Mouse (Mus musculus): Measurements from ENCODE around the gene Zfp119b.

The Zfp119b gene

DNA sequence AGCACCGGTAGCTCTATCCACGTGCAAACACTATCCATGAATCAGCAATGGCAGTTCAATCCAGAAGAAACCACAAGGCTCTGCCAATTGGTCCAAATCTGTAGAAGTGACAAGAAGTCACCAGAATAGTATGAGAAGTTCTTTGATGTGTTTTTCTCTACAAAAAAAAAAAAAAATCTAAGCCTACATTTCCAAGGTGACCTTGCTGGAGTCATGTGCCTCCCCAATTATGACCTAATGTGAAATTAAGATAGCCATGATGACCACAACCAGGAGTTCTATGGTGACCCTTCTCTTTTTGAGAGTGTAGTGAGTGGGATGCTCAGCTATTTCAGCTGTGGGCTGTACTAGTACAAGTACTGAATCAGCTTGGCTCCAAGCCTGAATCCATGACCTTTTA is at the start of gene Zfp119b:
Gene Zfp119b (minus strand): TSS at position 101 of the 400 bp plus-strand sequence.
- in situ Hi-C loops (cut with MboI; ENCODE audit: low sequenced_read_pairs), result no loop called here

DNA sequence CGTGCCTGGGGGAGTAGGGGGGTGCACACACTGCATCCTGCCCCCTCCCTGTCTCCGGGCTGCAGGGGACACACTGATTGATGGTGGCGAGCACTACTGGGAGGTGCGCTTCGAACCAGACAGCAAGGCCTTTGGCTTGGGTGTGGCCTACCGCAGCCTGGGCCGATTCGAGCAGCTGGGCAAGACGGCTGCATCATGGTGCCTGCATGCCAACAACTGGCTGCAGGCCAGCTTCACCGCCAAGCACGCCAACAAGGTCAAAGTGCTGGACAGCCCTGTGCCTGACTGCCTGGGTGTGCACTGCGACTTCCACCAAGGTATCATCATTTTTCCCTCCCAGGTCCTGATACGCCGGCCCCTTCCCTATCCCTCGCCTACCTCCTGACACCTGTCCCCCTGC is 46.7 kb upstream of the Zfp119b start:
- in situ Hi-C loops (cut with MboI; ENCODE audit: low sequenced_read_pairs), result no loop called here

DNA sequence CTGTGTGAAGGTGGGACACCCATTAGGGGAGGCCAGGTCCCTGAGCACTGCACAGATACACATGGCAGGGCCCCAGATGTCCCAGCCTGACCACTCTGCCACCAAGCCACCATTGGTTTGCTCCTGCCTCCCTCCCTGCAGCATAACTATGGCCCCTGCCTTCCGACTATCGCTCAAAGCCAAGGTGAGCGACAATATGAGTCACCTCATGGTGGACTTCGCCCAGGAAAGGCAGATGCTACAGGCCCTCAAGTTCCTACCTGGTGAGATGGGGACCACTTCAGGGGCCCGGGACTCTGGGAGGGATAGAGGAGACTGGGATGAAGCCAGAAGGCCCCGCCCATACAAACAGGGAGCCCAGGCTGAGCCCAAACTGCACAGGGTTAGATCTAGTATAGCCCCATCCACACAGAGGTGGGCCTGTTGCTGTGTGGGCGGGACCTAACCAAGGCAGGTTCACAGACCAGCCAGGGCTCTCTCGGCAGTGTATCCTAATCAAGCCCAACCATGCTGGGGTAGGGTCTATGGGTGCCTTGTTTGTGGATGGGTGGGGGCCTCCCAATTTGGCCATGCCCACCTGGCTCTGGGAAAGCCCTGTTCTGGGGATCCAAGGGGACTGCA is 41.1 kb upstream of the Zfp119b start:
- in situ Hi-C loops (cut with MboI; ENCODE audit: low sequenced_read_pairs), result no loop called here

- in situ Hi-C loops (cut with MboI; ENCODE audit: low sequenced_read_pairs), result no loop called here
Measured at GRCm38 (mm10) chr17:55986030-55986961, 37.0 kb upstream of the Zfp119b start, which contains the start of gene Fsd1. Fsd1 (plus strand) TSS chr17:55986509.

DNA sequence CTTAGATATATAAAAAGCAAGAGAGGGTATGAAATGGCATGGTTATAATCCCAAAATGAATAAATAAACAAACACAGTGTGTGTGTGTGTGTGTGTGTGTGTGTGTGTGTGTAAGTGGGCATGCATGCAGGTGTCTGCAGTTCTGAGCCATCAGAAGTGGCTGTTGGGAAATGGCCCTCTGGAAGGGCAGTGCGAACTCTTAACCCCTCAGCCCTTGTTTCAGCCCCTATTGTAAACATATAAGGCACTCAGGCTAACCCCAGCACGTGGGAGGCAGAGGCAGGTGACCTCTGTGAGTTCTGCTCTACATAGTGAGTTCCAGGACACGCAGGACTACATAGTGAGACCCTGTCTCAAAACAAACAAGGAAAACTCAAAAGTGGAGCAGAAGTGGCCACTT is 28.0 kb upstream of the Zfp119b start:
- in situ Hi-C loops (cut with MboI; ENCODE audit: low sequenced_read_pairs), result no loop called here

DNA sequence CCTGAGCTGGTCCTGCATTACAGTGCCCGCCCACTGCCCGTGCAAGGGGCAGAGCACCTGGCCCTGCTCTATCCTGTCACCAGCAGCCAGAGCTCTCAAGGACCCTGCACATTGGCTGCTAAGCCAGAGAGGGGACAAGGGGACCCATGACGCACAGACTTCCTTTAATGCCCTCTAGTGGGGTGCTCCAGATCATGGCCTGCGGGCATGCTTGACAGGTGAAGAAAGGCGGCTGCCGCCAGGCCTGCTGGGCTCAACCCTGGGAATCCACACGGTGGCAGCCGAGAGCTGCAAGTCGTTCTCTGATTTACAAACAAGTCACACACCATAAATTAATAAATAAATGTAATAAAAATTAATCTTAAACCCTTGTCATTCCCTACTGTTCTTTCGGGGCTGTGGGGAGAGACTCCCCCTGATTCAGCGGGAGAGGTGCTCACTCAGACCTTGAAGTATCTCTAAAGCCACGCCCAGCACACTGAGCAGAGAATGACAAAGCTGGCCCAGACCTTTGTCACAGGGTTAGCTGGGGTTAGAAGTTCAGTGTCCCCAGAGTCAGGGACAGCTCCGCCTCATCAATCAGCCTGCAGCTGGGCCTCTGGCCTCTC is 27.1 kb upstream of the Zfp119b start:
- in situ Hi-C loops (cut with MboI; ENCODE audit: low sequenced_read_pairs), result no loop called here

DNA sequence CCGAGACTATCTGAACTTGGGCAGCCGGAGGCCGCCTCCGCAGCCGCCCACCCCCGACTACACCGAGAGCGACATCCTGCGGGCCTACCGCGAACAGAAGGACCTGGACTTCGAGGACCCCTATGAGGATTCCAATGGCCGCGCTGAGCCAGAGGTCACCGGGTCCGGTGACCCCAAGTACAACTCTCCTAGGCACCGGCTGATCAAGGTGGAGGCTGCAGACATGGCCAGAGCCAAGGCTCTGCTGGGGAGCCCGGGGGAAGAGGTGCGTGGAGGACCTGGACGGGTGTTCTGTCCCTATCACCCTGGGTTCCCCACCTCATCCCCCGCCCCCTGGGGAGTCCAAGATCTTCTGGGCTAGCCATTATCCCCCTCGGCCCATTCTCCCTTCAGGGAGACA is 22.2 kb upstream of the Zfp119b start:
- in situ Hi-C loops (cut with MboI; ENCODE audit: low sequenced_read_pairs), result no loop called here

DNA sequence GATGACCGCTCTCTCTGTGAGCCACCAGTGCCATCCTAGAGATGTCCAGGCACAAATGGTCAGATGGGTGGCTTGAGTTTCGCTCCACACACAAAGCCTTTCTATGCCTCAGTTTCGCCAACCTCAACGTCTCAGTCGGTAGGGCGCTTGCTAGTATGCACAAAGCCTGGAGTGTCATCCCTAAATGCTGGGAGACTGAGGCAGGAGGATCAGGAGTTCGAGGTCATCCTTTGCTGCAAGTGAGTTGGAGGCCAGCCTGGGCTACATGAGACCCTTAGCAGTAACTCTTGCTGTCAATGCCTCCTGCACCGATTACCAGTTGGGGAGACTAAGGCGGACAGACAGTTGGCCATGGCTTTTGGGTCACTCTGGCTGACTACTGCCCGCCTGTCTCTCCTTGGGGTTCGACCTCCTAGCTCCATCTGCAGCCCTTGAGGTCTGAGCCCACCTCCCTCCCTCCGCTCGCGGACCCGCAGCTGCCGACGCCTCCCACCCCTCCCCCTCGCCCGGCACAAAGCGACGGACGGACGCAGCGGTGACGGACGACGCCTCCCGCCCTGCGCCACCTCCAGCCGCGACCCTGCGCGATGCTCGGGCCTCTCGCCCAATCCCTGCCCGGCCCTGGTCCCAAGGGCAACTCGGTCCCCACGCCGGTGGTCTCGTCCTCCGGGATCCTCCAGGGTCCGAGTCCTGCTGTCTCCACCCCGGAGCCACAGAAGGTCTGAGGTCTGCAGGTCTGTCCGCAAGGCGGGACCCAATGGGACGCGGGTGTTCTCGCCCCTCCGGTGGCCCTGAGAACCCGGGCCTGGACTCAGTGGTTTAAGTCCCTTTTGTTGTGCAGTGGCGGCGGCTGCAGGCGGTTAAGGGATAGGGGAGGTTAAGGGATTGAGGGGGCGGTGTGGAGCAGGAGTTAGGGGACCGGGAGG is 20.9 kb upstream of the Zfp119b start, which contains the start of gene Shd:
Gene Shd (plus strand): TSS at position 502 of the 926 bp plus-strand sequence.
- in situ Hi-C loops (cut with MboI; ENCODE audit: low sequenced_read_pairs), result no loop called here

GRCm38 (mm10) chr17:55969560-55969959 is 20.3 kb upstream of the Zfp119b start:
- in situ Hi-C loops (cut with MboI; ENCODE audit: low sequenced_read_pairs), result no loop called here

DNA sequence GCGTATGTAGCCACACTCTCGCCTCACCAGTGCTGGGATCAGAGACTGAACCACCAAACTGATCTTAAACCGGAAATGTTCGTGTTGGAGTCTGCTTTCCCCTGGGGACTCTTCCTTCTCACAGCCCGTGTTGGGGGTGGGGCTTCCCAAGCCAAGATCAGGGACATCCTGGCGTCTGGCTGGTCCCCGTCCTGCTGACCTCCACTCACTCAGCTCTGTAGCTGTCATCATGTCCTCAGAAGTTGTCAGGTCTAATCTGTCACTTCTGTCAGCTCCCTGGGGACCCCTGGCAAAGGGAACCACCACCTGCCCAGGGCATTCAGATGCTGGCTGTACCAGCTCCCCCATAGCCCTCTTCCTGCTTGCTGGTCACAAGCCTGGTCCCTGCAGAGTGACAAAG is 18.9 kb upstream of the Zfp119b start:
- in situ Hi-C loops (cut with MboI; ENCODE audit: low sequenced_read_pairs), result no loop called here

- in situ Hi-C loops (cut with MboI; ENCODE audit: low sequenced_read_pairs), result no loop called here
Measured at GRCm38 (mm10) chr17:55967186-55967585, 17.9 kb upstream of the Zfp119b start.

DNA sequence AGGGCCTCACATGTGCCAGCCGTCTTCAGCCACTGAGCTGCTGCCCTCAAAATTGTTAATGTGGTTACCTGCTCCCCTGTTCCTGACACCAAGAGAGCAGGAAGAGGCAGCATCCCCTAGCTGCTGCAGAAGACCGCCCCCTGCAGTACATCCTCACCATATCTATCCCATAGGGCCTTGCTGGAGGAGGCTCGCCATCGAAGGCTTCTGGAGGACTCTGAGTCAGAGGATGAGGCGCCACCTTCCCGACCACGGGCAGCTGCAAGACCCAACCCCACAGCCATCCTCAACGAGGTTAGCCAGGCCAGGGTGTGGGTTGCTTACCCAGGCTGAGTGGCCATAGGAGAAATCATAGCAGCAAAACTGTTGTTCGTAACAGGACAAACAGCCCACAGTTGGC is 15.7 kb upstream of the Zfp119b start:
- in situ Hi-C loops (cut with MboI; ENCODE audit: low sequenced_read_pairs), result no loop called here

GRCm38 (mm10) chr17:55964496-55964895 is 15.2 kb upstream of the Zfp119b start:
- in situ Hi-C loops (cut with MboI; ENCODE audit: low sequenced_read_pairs), result no loop called here

- in situ Hi-C loops (cut with MboI; ENCODE audit: low sequenced_read_pairs), result no loop called here
Measured at GRCm38 (mm10) chr17:55963171-55963570, 13.9 kb upstream of the Zfp119b start.

DNA sequence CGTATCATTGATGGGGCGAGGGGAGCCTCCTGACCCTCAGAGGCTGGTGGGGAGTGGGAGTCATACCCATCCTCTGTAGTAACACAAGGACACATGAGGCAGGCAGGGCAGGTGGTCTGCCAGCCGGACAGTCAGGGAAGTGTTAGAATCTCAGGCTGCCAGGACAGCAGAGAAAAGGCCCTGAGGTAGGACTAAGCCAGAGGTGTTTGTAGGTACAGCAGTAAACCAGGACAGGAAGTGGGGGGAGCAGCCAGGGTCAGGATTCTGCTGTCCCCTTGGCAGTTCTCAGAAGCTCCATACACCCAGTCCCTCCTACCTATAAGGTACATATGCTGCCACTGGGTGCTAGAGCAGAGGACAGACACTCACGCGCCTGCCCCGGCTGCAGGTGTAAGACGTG is 12.3 kb upstream of the Zfp119b start:
- in situ Hi-C loops (cut with MboI; ENCODE audit: low sequenced_read_pairs), result no loop called here

DNA sequence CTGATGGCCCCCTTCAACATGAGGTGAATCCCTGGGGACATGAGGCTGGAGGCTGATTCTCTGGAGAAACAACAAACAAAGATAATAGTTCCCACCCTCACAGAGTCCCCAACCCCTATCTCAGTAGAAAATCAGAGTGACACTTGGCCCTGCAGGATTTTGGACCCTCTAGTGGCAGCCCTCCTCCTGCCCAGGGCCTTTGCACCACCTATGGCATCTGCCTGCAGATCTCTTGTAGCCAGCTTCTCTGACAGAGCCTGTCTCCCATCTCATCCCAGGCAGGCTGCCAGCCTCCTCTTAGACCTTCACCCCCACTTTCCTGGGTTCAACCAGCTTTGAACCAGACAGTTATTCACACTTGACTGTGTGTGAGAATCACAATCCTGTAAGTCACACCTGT is 11.5 kb upstream of the Zfp119b start:
- in situ Hi-C loops (cut with MboI; ENCODE audit: low sequenced_read_pairs), result no loop called here

DNA sequence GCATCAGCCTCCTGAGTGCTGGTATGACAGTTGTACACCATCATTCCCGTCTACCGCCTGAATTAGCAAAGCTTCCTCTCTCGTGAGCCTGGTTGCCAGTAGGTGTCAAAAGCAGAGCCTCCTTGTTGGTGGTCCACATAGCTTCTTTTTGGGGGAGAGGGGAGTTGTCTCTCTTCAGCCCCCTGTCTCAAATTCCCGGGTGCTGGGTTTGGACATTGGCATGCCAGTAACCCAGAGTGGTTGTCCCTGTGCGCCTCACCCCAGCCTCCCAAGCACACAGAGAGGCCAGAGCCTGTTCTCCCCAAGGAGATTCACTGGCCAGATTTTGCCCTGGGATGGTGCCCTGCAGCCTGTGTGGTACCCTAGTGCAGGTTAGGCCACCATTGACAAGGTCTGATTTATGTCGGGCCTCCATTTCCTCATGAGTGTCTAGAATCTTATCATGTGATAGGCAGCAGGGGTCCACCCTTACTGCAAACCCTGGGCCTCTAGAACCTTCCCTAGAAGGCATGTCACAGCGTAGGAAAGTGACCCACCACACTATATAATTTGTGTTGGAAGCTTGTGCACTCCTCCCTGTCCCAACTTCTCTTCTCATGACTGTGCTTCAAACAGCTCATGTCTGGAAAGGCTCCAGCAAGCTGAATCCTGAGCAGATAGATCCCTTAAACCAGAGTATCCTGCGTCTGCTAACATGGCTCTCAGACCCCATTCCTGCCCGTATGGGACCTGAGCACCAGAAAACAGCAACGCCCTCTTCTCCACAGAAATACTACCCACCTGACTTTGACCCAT is 10.8 kb upstream of the Zfp119b start:
- in situ Hi-C loops (cut with MboI; ENCODE audit: low sequenced_read_pairs), result no loop called here

GRCm38 (mm10) chr17:55958918-55959728 is 9.8 kb upstream of the Zfp119b start, which contains the start of gene Yju2:
Yju2 (plus strand) TSS chr17:55959099.
- in situ Hi-C loops (cut with MboI; ENCODE audit: low sequenced_read_pairs), result no loop called here

DNA sequence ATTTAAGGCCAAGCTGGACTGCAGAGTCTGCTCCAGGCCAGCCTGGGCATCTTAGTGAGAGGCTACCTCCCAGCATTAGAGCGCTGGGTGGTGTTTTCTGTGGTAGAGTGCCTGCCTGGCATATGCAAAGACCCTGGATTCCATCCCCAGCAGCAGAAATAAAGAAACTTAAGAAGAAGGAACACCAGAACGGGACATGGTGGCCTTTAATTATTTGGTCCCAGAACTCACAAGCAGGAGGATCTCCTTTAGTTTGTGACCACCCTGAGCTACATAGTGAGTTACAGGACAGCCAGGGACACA is 9.2 kb upstream of the Zfp119b start:
- in situ Hi-C loops (cut with MboI; ENCODE audit: low sequenced_read_pairs), result no loop called here

All from CH12F3 (cell line).